Mouse (Mus musculus) liver, postnatal 0 days (tissue): Measurements from ENCODE around the gene Dysf.

Source experiments
- CTCF ChIP-seq: sonication (generic); IDR thresholded peaks from 2 replicates; pipeline ENCODE4 v1.5.1; 2016; ENCODE audit warnings: antibody characterized with exemption, low read depth
- EP300 ChIP-seq: IDR thresholded peaks from 2 replicates; pipeline ENCODE4 v1.6.1; 2016; ENCODE audit warnings: antibody characterized with exemption, low read depth, mild to moderate bottlenecking

GRCm38 (mm10) chr6:84213101-84213500, 204.7 kb downstream of the Dysf start:
- TF ChIP-seq CTCF = no peak
- TF ChIP-seq EP300 = no peak
